Mouse (Mus musculus) monocyte, adult 5-6 weeks (primary cell): ENCODE data around the gene Jmjd8. TPM values are rescaled to one million over a fixed set of nuclear protein-coding genes. Genes with fewer than 3 reads are reported as not detected.

Experiments
- ATAC-seq: fragments of 153-309, 156-312 bp; replicated peaks from 2 replicates; pipeline ENCODE4 v1.8.0; 2017; ENCODE audit warnings: mild to moderate bottlenecking; ENCODE audit not compliant: low TSS enrichment, insufficient number of reproducible peaks, severe bottlenecking, poor library complexity, low FRiP score
- total RNA-seq: library from RNA; stranded (forward); fragments of 200-1000, 200-491, 200-594 nt; gene quantifications from 3 replicates; pipeline ENCODE4 v1.2.3, GENCODE M21; 2017

Jmjd8 gene
- total RNA-seq, 1 experiment from 2014 or later, result 11.0 TPM

DNA sequence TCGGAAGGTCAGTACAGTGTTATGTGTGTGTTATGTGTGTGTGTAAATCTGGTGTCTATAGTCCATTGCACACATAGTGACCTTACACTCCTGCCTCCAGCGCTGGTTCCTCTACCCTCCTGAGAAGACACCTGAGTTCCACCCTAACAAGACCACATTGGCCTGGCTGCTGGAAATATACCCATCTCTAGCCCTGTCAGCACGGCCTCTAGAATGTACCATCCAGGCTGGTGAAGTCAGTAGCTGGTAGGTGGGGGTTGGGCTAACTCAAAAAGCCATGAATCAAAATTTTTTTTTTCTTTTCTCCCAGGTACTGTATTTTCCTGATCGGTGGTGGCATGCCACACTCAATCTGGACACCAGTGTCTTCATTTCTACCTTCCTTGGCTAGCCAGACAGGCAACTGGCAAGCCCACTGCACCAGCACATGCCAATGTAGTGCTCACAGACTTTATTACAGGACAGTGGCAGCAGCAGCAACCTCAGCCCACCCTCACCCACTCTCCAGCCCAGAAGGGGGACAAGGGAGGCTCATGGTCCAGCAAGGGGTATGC lies 1.6 kb downstream of the Jmjd8 start:
- ATAC-seq, result no peak

GRCm38 (mm10) chr17:25830806-25831431 lies 2.3 kb downstream of the Jmjd8 start:
- no peak for ATAC-seq

DNA sequence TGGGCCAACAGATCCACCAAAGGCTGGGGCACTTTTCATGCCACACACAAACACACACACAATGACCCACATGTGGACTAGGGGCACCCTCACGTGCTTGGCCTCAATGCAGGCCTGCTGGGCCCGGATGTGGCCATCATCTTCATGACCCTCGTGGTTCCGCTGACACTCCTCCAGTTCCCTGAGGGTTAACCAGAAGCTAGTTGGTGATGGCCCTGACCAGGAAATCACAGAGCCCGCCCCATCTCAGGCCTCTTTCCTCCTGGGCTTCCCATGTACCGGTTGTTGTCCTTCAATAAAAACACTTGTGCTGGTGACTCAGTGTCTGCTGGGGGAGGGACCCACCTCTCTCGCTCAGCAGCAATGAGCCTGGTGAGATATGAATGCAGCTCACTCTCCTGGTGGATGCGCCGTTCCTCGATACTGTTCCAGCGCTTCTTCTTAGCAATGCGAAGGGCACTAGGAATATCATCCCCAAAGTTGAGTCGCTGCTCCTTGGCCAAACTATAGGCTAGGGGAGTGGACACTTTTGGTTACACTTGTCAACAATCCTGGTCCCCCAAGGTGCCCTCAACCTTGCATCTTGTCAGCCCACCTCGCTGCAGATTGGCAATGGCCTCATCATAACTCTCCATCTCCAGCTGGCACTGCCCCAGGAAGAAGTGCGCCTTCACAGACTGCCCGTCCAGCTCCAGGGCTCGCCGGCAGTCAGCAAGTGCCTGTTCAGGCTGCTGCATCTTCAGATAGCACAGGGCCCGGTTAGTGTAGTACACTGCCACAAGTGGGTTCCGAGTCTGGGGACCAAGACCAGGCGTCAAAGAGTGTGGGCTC lies 3.0 kb downstream of the Jmjd8 start:
- no peak for ATAC-seq

GRCm38 (mm10) chr17:25832436-25833290 lies 4.0 kb downstream of the Jmjd8 start:
- ATAC-seq, result peak; percentile 81

- peak; percentile 42 for ATAC-seq
Measured at GRCm38 (mm10) chr17:25833291-25833663, 4.6 kb downstream of the Jmjd8 start, which contains the start of gene Stub1. Gene Stub1, minus strand, starts transcription at chr17:25833404.

GRCm38 (mm10) chr17:25833961-25834594 lies 5.4 kb downstream of the Jmjd8 start:
- ATAC-seq, result no peak

DNA sequence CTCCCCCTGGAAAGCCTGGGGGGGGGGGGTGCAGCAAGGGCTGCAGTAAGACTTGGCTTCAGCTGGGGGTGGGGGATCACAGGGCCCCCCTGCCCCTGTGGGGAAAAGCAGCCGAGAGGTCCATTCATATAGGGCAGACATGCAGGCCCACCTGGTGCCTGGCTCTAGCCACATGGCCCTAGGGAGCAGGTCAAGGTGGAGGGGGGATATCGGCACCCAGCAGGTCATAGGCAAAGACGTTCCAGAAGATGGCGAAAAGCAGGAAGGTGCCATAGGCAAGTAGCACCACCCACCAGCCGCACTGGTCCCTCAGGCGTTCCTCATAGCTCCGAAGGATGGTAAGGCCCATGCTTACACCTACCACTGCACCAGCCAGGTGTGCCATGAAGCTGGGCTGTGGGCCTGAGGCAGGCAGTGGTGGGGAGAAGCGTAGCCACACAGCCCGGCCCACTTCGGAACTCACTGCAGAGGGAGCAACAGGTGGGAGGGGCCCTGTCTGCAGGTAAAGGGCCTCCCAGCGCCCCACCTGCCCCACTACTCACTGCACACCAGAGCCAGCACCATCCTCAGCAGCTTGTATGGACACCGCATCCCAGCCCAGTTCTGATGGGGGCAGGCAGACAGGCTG lies 6.0 kb downstream of the Jmjd8 start:
- ATAC-seq, result no peak

- no peak for ATAC-seq
Measured at GRCm38 (mm10) chr17:25835301-25835700, 6.6 kb downstream of the Jmjd8 start.

DNA sequence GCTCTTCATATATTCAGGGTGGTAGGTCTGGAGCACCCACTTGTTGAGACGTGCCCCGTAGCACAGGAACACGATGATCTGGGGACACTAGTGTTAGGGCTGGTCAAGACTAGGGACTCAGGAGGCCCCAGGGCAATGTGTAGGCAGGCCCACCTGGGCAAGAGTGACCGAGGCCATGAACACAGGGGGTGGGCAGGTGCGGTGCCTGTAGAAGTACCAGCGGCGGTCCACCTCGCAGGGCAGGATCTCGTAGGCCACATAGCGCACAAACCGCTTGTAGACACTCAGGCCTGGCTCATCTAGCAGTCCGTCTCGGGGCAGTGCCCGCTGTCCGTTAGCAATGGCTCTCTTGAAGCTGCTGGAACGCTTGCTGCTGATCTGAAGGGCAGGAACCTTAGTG lies 7.1 kb downstream of the Jmjd8 start:
- ATAC-seq, result no peak

GRCm38 (mm10) chr17:25836397-25837075 lies 7.9 kb downstream of the Jmjd8 start:
- no peak for ATAC-seq

GRCm38 (mm10) chr17:25837076-25837410 lies 8.4 kb downstream of the Jmjd8 start, which contains the start of gene Rhbdl1:
Gene Rhbdl1, minus strand, starts transcription at chr17:25837295.
- ATAC-seq, result no peak

GRCm38 (mm10) chr17:25837533-25837932 lies 8.9 kb downstream of the Jmjd8 start:
- no peak for ATAC-seq

DNA sequence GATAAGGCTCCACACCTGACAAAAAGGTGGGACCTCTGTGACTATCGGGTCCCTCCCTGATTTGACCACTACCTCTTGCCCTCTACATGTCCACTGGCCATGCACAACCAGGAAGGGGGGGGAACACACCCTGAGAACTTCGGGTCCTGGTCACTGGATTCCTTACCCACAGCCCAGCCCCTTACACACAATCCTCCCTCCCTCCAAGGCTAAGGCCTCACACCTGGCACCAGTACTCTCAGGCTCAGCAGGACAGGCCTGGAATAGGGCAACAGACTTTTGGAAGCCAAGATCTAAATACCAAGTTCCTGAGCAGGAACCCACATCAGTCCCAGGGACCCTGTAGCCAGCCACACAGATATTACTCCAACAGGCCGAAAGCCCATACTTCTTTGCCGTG lies 10.2 kb downstream of the Jmjd8 start:
- ATAC-seq, result no peak

DNA sequence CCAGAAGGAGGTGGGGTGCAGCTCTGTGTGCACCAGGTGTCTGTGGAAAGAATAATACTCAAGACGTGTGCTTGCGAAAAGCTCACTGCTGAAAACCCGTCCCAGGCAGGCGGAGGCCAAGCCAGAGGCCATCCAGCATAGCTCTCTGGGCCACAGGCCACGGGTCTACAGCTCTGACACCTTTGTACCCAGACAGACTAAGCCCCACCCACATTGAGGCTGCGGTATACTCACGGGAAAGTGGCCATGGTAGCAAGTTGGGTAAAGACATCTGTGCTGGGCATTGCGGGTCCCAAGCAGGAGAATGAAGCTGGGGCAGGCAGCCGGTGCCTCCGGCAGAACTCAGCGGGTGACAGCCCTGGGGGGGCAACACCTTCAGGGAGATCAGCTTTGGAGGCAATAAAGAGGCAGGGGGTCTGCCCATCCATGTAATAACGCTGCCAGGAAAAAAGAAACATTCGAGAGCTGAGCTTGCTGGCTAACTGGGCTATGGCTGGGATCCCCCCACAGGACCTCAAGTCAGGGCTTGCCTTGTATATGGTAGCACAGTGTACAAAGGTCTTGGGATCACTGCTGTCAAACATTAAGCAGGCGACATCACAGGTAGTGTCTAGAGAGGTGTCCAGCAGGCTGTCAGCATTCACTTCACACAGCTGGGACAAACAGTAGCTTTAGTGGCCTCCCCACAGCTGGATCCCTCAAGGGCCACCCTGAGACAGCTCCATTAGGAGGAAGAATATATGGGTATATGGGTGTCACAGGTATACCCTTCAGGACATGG lies 11.0 kb downstream of the Jmjd8 start:
- no peak for ATAC-seq

- ATAC-seq, result no peak
Measured at GRCm38 (mm10) chr17:25840519-25840918, 11.9 kb downstream of the Jmjd8 start.

- ATAC-seq, result no peak
Measured at GRCm38 (mm10) chr17:25841117-25841880, 12.6 kb downstream of the Jmjd8 start, which contains the start of gene Gm20683. Gene Gm20683, minus strand, starts transcription at chr17:25841763.
